Mouse (Mus musculus): ENCODE data around the gene Tubgcp2.
A peak's percentile ranks its signal among the peaks of the same experiment; 100 is the strongest.

Gene Tubgcp2

DNA sequence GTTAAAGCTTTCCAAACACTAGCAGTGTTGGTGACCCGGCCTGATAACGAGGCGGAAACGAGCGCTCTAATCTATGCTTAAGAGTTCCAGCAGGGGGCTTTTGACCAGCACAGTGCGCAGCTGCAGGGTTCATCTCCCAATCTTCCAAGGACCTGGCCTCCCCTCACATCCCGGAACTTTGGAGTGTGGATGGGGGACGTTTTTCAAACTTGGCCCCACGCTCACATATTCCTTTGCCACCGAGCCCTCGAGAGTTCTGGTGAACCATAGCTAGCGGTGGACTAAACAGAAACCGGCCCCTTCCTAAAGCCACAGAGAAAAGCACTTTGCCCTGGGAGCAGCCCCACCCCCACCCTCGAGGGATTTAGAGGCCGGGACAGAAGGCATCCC is 86.6 kb downstream of the Tubgcp2 start:
- peak; percentile 67 for DNase-seq (ENCODE audit: low read depth, low spot score)

- DNase-seq (ENCODE audit: low read depth, low spot score): no peak
Measured at GRCm38 (mm10) chr7:139946032-139946431, 90.4 kb downstream of the Tubgcp2 start.
